Mouse (Mus musculus) kidney, postnatal 0 days (tissue): ENCODE measurements around the gene Slc35d2. TPM values are rescaled to one million over a fixed set of nuclear protein-coding genes. Genes with fewer than 3 reads are reported as not detected.

Source experiments
- ATAC-seq: fragments of 200-750 bp; cut with Nextera tagmentation; replicated peaks from 2 replicates; pipeline ENCODE4 v1.8.0; 2017; ENCODE audit warnings: low read depth, moderate number of reproducible peaks, moderate TSS enrichment, moderate library complexity; ENCODE audit not compliant: low FRiP score
- DNase-seq: peaks from one replicate; pipeline ENCODE4 v3.0.0-alpha.2; 2016; ENCODE audit warnings: low spot score
- H3K27ac ChIP-seq: fragments of 300-500 bp; sonication (generic); 2 replicates; pipeline ENCODE4 v1.5.1; 2014; ENCODE audit warnings: mild to moderate bottlenecking
- H3K27me3 ChIP-seq: fragments of 300-500 bp; sonication (generic); 2 replicates; pipeline ENCODE4 v1.6.1; 2014; ENCODE audit warnings: low read length, mixed read lengths; ENCODE audit not compliant: insufficient read depth
- H3K36me3 ChIP-seq: fragments of 300-500 bp; sonication (generic); 2 replicates; pipeline ENCODE4 v1.6.1; 2014; ENCODE audit warnings: low read length, mixed read lengths; ENCODE audit not compliant: insufficient read depth
- H3K4me1 ChIP-seq: fragments of 300-500 bp; sonication (generic); replicated peaks from 2 replicates; pipeline ENCODE4 v1.6.1; 2014; ENCODE audit warnings: antibody characterized with exemption, low read length, mixed read lengths; ENCODE audit not compliant: insufficient read depth
- H3K4me2 ChIP-seq: fragments of 300-500 bp; sonication (generic); 2 replicates; pipeline ENCODE4 v1.6.1; 2014; ENCODE audit warnings: mild to moderate bottlenecking, low read length, moderate library complexity, mixed read lengths
- H3K4me3 ChIP-seq: fragments of 300-500 bp; sonication (generic); replicated peaks from 2 replicates; pipeline ENCODE4 v1.5.1; 2014; ENCODE audit warnings: low read depth, low read length
- H3K9ac ChIP-seq: fragments of 300-500 bp; sonication (generic); 2 replicates; pipeline ENCODE4 v1.6.1; 2014; ENCODE audit warnings: low read depth, low read length
- H3K9me3 ChIP-seq: fragments of 300-500 bp; sonication (generic); replicated peaks from 2 replicates; pipeline ENCODE4 v1.6.1; 2016; ENCODE audit warnings: low read length, inconsistent platforms, mixed read lengths
- CTCF ChIP-seq: IDR thresholded peaks from 2 replicates; pipeline ENCODE4 v1.5.1; 2016; ENCODE audit warnings: antibody characterized with exemption, low read depth, mild to moderate bottlenecking, moderate library complexity
- WGBS: fragments of 180-500 bp; shearing (Covaris S2); extraction: QIAGEN DNeasy Blood & Tissue Kit; methylation state at CpG from one replicate; pipeline ENCODE4 v1.1.7; 2014; 5-methylcytosine and 5-hydroxymethylcytosine counted together
- polyA plus RNA-seq: library from polyadenylated mRNA; unstranded; fragments of >200 nt; fragmentation: Nextera tagmentation; extraction: Ambion mirVana; gene quantifications from 2 replicates; pipeline ENCODE4 v1.2.1, GENCODE M21; 2015

Slc35d2 gene
- polyA plus RNA-seq, 1 experiment from 2014 or later, result 8.5 TPM

- H3K9ac ChIP-seq, result no peak overlapping the region
- H3K27me3 ChIP-seq, result no peaks in the 10 kb centered on the region
- no peak for TF ChIP-seq CTCF
- ATAC-seq (no peak), DNase-seq (no peak)
- H3K27ac ChIP-seq, result no peak overlapping the region
- H3K9me3 ChIP-seq, result no peaks in the 10 kb centered on the region
- H3K4me1 ChIP-seq, result peaks cover 4% of the 10 kb centered on the region; the same call in 1 of the 2 replicates
- H3K4me2 ChIP-seq, result no peak overlapping the region
- no peak overlapping the region for H3K4me3 ChIP-seq
- H3K36me3 ChIP-seq, result no peaks in the 10 kb centered on the region
- 65% methylated on average over 3 of the region's 3 CpGs for WGBS
These were observed 22.1 kb downstream of the Slc35d2 start for GRCm38 (mm10) chr13:64107105-64107504.

GRCm38 (mm10) chr13:64105690-64106089 lies 23.5 kb downstream of the Slc35d2 start:
- no peak for TF ChIP-seq CTCF
- no peak for DNase-seq
- Histone ChIP-seq H3K4me3 (no peak overlapping the region), H3K27me3 (no peaks in the 10 kb centered on the region), H3K36me3 (no peaks in the 10 kb centered on the region), H3K9ac (no peak overlapping the region), H3K9me3 (no peaks in the 10 kb centered on the region), H3K4me2 (no peak overlapping the region), H3K27ac (no peak overlapping the region), H3K4me1 (peaks cover 4% of the 10 kb centered on the region; the same call in 1 of the 2 replicates)
- peak; percentile 59; the same call in 1 of the 2 replicates for ATAC-seq
- WGBS, result 68% methylated on average over 3 of the region's 3 CpGs

- H3K27me3 ChIP-seq, result no peaks in the 10 kb centered on the region
- H3K4me1 ChIP-seq, result no peaks in the 10 kb centered on the region
- no peaks in the 10 kb centered on the region for H3K9me3 ChIP-seq
- ATAC-seq (0 out of 2 replicates have a peak, but pooled peaks have one; percentile 59), DNase-seq (peak; percentile 75)
- no peak overlapping the region for H3K9ac ChIP-seq
- 65% methylated on average over 3 of the region's 3 CpGs for WGBS
- no peak overlapping the region for H3K27ac ChIP-seq
- H3K36me3 ChIP-seq, result 0 out of 2 replicates have a peak, but pooled peaks cover 3% of the 10 kb centered on the region
- H3K4me2 ChIP-seq, result no peak overlapping the region
- no peak overlapping the region for H3K4me3 ChIP-seq
- TF ChIP-seq CTCF, result peak; percentile 79
These were observed 29.0 kb downstream of the Slc35d2 start for GRCm38 (mm10) chr13:64100186-64100585.

- peak; percentile 64 for TF ChIP-seq CTCF
- Histone ChIP-seq H3K9me3 (no peaks in the 10 kb centered on the region), H3K4me3 (no peak overlapping the region), H3K27ac (no peak overlapping the region), H3K9ac (no peak overlapping the region), H3K4me1 (no peaks in the 10 kb centered on the region), H3K36me3 (0 out of 2 replicates have a peak, but pooled peaks cover 3% of the 10 kb centered on the region), H3K4me2 (no peak overlapping the region), H3K27me3 (no peaks in the 10 kb centered on the region)
- 77% methylated on average over 9 of the region's 9 CpGs for WGBS
- DNase-seq, result no peak
- ATAC-seq, result no peak
These were observed 30.2 kb downstream of the Slc35d2 start for GRCm38 (mm10) chr13:64098992-64099391.

- TF ChIP-seq CTCF, result peak; percentile 98
- no peak overlapping the region for H3K27ac ChIP-seq
- no peak for ATAC-seq
- peak; percentile 90 for DNase-seq
- H3K27me3 ChIP-seq, result no peaks in the 10 kb centered on the region
- H3K9ac ChIP-seq, result no peak overlapping the region
- H3K36me3 ChIP-seq, result 0 out of 2 replicates have a peak, but pooled peaks cover 3% of the 10 kb centered on the region
- 0% methylated on average over 1 of the region's 1 CpGs for WGBS
- H3K9me3 ChIP-seq, result no peaks in the 10 kb centered on the region
- H3K4me2 ChIP-seq, result no peak overlapping the region
- H3K4me3 ChIP-seq, result no peak overlapping the region
- no peaks in the 10 kb centered on the region for H3K4me1 ChIP-seq
These were observed 35.8 kb downstream of the Slc35d2 start for GRCm38 (mm10) chr13:64093341-64093740.

GRCm38 (mm10) chr13:64092752-64093151 lies 36.4 kb downstream of the Slc35d2 start:
- Histone ChIP-seq H3K4me2 (no peak overlapping the region), H3K9me3 (no peaks in the 10 kb centered on the region), H3K27ac (no peak overlapping the region), H3K27me3 (no peaks in the 10 kb centered on the region), H3K4me3 (no peak overlapping the region), H3K9ac (no peak overlapping the region), H3K4me1 (no peaks in the 10 kb centered on the region), H3K36me3 (0 out of 2 replicates have a peak, but pooled peaks cover 3% of the 10 kb centered on the region)
- ATAC-seq (no peak), DNase-seq (no peak)
- no peak for TF ChIP-seq CTCF
- 60% methylated on average over 6 of the region's 6 CpGs for WGBS

DNA sequence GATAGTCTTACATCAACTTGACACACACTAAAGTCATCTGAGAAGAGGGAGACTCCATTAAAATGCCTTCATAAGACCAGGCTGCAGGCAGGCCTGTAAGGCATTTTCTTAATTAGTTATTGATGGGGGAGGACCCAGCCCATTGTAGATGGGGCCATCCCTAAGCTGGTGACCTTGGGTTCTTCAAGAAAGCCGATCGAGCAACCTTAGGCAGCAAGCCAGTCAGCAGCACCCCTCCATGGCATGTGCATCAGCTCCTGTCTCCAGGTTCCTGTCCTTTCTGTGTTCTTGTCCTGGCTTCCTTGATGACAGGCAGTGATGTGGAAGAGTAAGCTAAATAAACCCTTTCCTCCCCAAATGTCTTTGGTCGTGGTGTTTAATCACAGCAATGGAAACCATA lies 37.0 kb downstream of the Slc35d2 start:
- H3K4me3 ChIP-seq, result no peak overlapping the region
- H3K4me2 ChIP-seq, result no peak overlapping the region
- H3K27me3 ChIP-seq, result no peaks in the 10 kb centered on the region
- no peaks in the 10 kb centered on the region for H3K4me1 ChIP-seq
- H3K9me3 ChIP-seq, result no peaks in the 10 kb centered on the region
- ATAC-seq, result no peak
- H3K36me3 ChIP-seq, result 0 out of 2 replicates have a peak, but pooled peaks cover 3% of the 10 kb centered on the region
- no peak overlapping the region for H3K27ac ChIP-seq
- TF ChIP-seq CTCF, result no peak
- H3K9ac ChIP-seq, result no peak overlapping the region
- 35% methylated on average over 3 of the region's 3 CpGs for WGBS
- peak; percentile 34 for DNase-seq
